Mouse (Mus musculus) cerebellum, adult 2 months (tissue): ENCODE results near the gene 4930595D18Rik.

ENCODE experiments used
- CTCF ChIP-seq: fragments of 200-500 bp; IDR thresholded peaks from 2 replicates; pipeline ENCODE4 v1.5.1; 2011; ENCODE audit warnings: low read depth, mild to moderate bottlenecking, control low read depth, low read length, moderate library complexity, borderline replicate concordance; ENCODE audit not compliant: insufficient read depth
- POLR2A ChIP-seq: fragments of 200-500 bp; IDR thresholded peaks from 2 replicates; pipeline ENCODE4 v1.6.1; 2011; ENCODE audit warnings: low read length, control low read depth, borderline replicate concordance; ENCODE audit not compliant: insufficient read depth

DNA sequence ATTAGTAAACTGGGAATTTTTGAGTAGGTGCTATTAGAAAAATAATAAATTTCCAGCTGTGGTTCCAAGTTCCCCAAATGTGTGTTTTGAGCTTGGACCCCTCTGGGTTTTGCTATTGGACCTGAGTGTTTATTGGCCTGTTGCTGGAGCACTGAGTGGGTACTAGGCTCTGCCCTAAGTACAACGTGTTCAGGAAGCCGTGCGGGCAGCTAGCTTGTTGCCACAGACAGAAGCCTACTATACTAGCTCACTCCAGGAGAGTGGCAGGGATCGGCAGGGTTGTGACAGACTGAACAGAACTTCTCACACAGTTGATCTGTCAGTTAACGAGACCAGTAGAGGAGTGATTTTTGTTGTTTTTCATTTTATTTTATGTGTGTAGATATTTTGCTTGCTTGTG is 6.1 kb upstream of the 4930595D18Rik start:
- TF ChIP-seq POLR2A (no peak), CTCF (no peak)
